In the genomic region with DNA sequence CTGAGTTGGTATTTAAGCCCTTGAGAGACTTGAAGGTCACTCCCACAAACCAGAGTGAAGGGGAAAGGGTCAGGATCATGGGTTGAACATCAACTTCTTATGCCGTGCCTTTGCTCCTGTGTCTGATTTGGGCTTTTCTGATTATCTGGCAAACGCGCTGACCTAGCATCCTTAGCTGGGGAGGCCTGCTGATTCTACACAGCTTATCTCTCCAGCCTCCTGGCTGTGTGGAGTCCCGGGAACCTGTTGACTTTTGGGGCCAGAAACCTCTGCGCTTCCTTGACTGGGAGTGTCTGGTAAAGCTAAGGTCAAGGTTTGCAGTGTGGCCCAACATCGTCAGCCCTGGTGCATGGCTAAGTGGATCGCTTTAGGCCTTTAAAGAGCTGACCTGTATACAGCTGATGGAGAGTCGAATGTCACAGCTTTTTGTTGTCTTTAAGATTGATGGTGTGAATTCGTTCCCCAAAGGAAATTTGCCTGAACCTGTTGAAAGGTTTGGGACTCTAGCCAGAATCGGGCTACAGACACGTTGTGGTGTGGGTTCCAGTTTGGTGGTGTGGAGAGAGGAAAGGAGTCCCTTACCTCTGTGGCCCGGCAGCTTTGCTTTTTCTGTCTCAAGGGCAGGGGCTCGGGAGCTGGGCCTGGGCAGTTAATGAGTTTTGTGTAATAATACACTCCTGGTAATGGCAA, we compare ENCODE assay signal across 10 mouse cellular contexts. TPM values are rescaled to one million over a fixed set of nuclear protein-coding genes. Genes with fewer than 3 reads are reported as not detected.
DNase-seq lines count a peak whose midpoint lies in the region; ATAC-seq and TF ChIP-seq lines count a peak whose summit lies in the region.
"Had no signal": no experiment of that assay in that cellular context is flagged by ENCODE, and none has a peak within 500 bp of the region (broad histone marks: within the 10 kb centered on the region; RNA-seq: fewer than 3 reads in every experiment).

No protein-coding gene starts in this region.

- no peaks in the 10 kb centered on the region for H3K9me3 ChIP-seq in heart, embryonic 10.5 days
- no peaks in the 10 kb centered on the region for H3K9me3 ChIP-seq in hindbrain, embryonic 15.5 days
- no peaks in the 10 kb centered on the region for H3K9me3 ChIP-seq in liver, embryonic 13.5 days (replicated peaks)
- H3K9me3 ChIP-seq: lung, embryonic 15.5 days had no signal

- H3K27ac ChIP-seq in heart, embryonic 10.5 days, result peak overlapping the region; percentile 12; the same call in 1 of the 2 replicates
- H3K27ac ChIP-seq in bone marrow macrophage, adult 2 months (ENCODE audit: insufficient read depth, low read depth, low read length), result peak overlapping the region; percentile 62
- H3K27ac ChIP-seq in hindbrain, embryonic 15.5 days (replicated peaks), result 0 out of 2 replicates have a peak overlapping the region, but pooled peaks have one; percentile 38
- 0 out of 2 replicates have a peak overlapping the region, but pooled peaks have one; percentile 18 for H3K27ac ChIP-seq in liver, embryonic 13.5 days
- H3K27ac ChIP-seq: lung, embryonic 15.5 days had no signal

- WGBS in heart, embryonic 10.5 days, result 29% methylated on average over 13 of the region's 13 CpGs
- WGBS in hindbrain, embryonic 15.5 days, result 46% methylated on average over 13 of the region's 13 CpGs
- WGBS in liver, embryonic 13.5 days (ENCODE audit: insufficient replicate concordance), result 35% methylated on average over 13 of the region's 13 CpGs

- TF ChIP-seq CTCF in bone marrow macrophage, adult 2 months (IDR thresholded peaks at IDR 0.05; ENCODE audit: low read depth, low read length), result no peak

- DNase-seq in heart, embryonic 10.5 days (ENCODE audit: low spot score), result peak; percentile 79
- no peak for DNase-seq in heart, postnatal 4 days
- peak; percentile 57 for DNase-seq in liver, embryonic 13.5 days
- DNase-seq in layer of hippocampus, postnatal 14 days (ENCODE audit: low spot score in 2 of 2), result no peak
- DNase-seq in spleen, adult 18-20 months, result no peak
- no peak for DNase-seq in left cerebral cortex, postnatal 25 days (ENCODE audit: low spot score in 2 of 2)

- H3K4me2 ChIP-seq in hindbrain, embryonic 15.5 days, result peak overlapping the region; percentile 98
- H3K4me2 ChIP-seq in liver, embryonic 13.5 days, result peak overlapping the region; percentile 23; the same call in 1 of the 2 replicates
- H3K4me2 ChIP-seq: lung, embryonic 15.5 days had no signal

- intact Hi-C loops in left cerebral cortex, postnatal 25 days (cut with DNase I), result no loop called here

- H3K4me3 ChIP-seq in heart, embryonic 10.5 days, result no peak overlapping the region
- H3K4me3 ChIP-seq in bone marrow macrophage, adult 2 months (ENCODE audit: insufficient read depth, low read length), result peak overlapping the region; percentile 64
- 0 out of 2 replicates have a peak overlapping the region, but pooled peaks have one; percentile 11 for H3K4me3 ChIP-seq in hindbrain, embryonic 15.5 days
- no peak overlapping the region for H3K4me3 ChIP-seq in liver, embryonic 13.5 days (replicated peaks)
- H3K4me3 ChIP-seq: lung, embryonic 15.5 days had no signal

- no peaks in the 10 kb centered on the region for H3K36me3 ChIP-seq in heart, embryonic 10.5 days
- H3K36me3 ChIP-seq in hindbrain, embryonic 15.5 days, result no peaks in the 10 kb centered on the region
- H3K36me3 ChIP-seq in liver, embryonic 13.5 days, result no peaks in the 10 kb centered on the region
- H3K36me3 ChIP-seq: lung, embryonic 15.5 days had no signal

- H3K4me1 ChIP-seq in heart, embryonic 10.5 days, result peaks cover 58% of the 10 kb centered on the region
- H3K4me1 ChIP-seq in bone marrow macrophage, adult 2 months (ENCODE audit: control insufficient read depth, insufficient read depth, low read length), result peaks cover 48% of the 10 kb centered on the region
- peaks cover 65% of the 10 kb centered on the region for H3K4me1 ChIP-seq in hindbrain, embryonic 15.5 days (replicated peaks)
- peaks cover 69% of the 10 kb centered on the region for H3K4me1 ChIP-seq in liver, embryonic 13.5 days (replicated peaks)

- peak overlapping the region; percentile 13; the same call in 1 of the 2 replicates for H3K9ac ChIP-seq in hindbrain, embryonic 15.5 days
- peak overlapping the region; percentile 45; the same call in 1 of the 2 replicates for H3K9ac ChIP-seq in liver, embryonic 13.5 days
- H3K9ac ChIP-seq: lung, embryonic 15.5 days had no signal

- no peak for TF ChIP-seq POLR2A in bone marrow macrophage, adult 2 months (IDR thresholded peaks at IDR 0.05; ENCODE audit: borderline replicate concordance, low read depth, low read length)

- H3K27me3 ChIP-seq in heart, embryonic 10.5 days (ENCODE audit: insufficient read depth, poor library complexity, severe bottlenecking), result peaks cover 9% of the 10 kb centered on the region; the same call in 1 of the 2 replicates
- H3K27me3 ChIP-seq in hindbrain, embryonic 15.5 days, result no peaks in the 10 kb centered on the region
- H3K27me3 ChIP-seq in liver, embryonic 13.5 days, result peaks cover 4% of the 10 kb centered on the region; the same call in 1 of the 2 replicates
- H3K27me3 ChIP-seq: CH12.LX; lung, embryonic 15.5 days had no signal

- ATAC-seq in hindbrain, embryonic 15.5 days (ENCODE audit: low FRiP score, low read depth), result no peak
- ATAC-seq in liver, embryonic 13.5 days (ENCODE audit: low read depth), result peak; percentile 15

RNA-seq across cellular contexts. Expression of gene Slc43a2, which starts 3.8 kb away (rescaled TPM):
- 5.5 and 6.4 TPM in 2 replicates for polyA plus RNA-seq in heart, embryonic 10.5 days (2016; fragmentation: Nextera tagmentation; extraction: Ambion mirVana)
- 10 to 100 TPM in 1 of 2 experiments, 1 to 10 TPM in 1; 8.9 to 10.5 TPM for total RNA-seq in heart, postnatal 4 days (2021)
- 202 and 231 TPM in 2 replicates for polyA plus RNA-seq in bone marrow macrophage, adult 2 months (2012; ENCODE audit: insufficient read depth, insufficient read length, missing spikeins)
- 15.2 and 17.6 TPM in 2 replicates for polyA plus RNA-seq in hindbrain, embryonic 15.5 days (2015; fragmentation: Nextera tagmentation; extraction: Ambion mirVana)
- 3.7 and 5.9 TPM in 2 replicates for polyA plus RNA-seq in liver, embryonic 13.5 days (2015; fragmentation: Nextera tagmentation; extraction: Ambion mirVana)
- 10 to 100 TPM; 40.5 to 44.7 TPM for total RNA-seq in layer of hippocampus, postnatal 14 days (2021)
- 10 to 100 TPM; 50.3 to 59.4 TPM for total RNA-seq in left cerebral cortex, postnatal 25 days (2021)

RNA-seq across cellular contexts. Expression of gene Scarf1, which starts 21.9 kb away (rescaled TPM):
- 13.6 and 15.8 TPM in 2 replicates for polyA plus RNA-seq in heart, embryonic 10.5 days (2016; fragmentation: Nextera tagmentation; extraction: Ambion mirVana)
- 10 to 100 TPM; 14.5 to 15.0 TPM for total RNA-seq in heart, postnatal 4 days (2021)
- 32.8 and 33.5 TPM in 2 replicates for polyA plus RNA-seq in bone marrow macrophage, adult 2 months (2012; ENCODE audit: insufficient read depth, insufficient read length, missing spikeins)
- 4.0 and 4.5 TPM in 2 replicates for polyA plus RNA-seq in hindbrain, embryonic 15.5 days (2015; fragmentation: Nextera tagmentation; extraction: Ambion mirVana)
- polyA plus RNA-seq in liver, embryonic 13.5 days (2015; fragmentation: Nextera tagmentation; extraction: Ambion mirVana), result 2.6 and 3.0 TPM in 2 replicates
- total RNA-seq in layer of hippocampus, postnatal 14 days (2021), result 1 to 10 TPM; 2.9 to 3.3 TPM
- total RNA-seq in left cerebral cortex, postnatal 25 days (2021), result 1 to 10 TPM; 1.7 to 2.1 TPM

RNA-seq across cellular contexts. Expression of gene Rilp, which starts 25.4 kb away (rescaled TPM):
- polyA plus RNA-seq in heart, embryonic 10.5 days (2016; fragmentation: Nextera tagmentation; extraction: Ambion mirVana), result 0.76 and 0.78 TPM in 2 replicates
- 10 to 100 TPM; 24.5 to 24.7 TPM for total RNA-seq in heart, postnatal 4 days (2021)
- polyA plus RNA-seq in bone marrow macrophage, adult 2 months (2012; ENCODE audit: insufficient read depth, insufficient read length, missing spikeins), result 12.8 and 15.9 TPM in 2 replicates
- 2.7 and 3.1 TPM in 2 replicates for polyA plus RNA-seq in hindbrain, embryonic 15.5 days (2015; fragmentation: Nextera tagmentation; extraction: Ambion mirVana)
- polyA plus RNA-seq in liver, embryonic 13.5 days (2015; fragmentation: Nextera tagmentation; extraction: Ambion mirVana), result 1.4 and 1.6 TPM in 2 replicates
- 1 to 10 TPM; 3.7 to 5.0 TPM for total RNA-seq in layer of hippocampus, postnatal 14 days (2021)
- 1 to 10 TPM; 2.0 to 2.7 TPM for total RNA-seq in left cerebral cortex, postnatal 25 days (2021)

RNA-seq across cellular contexts. Expression of gene Prpf8, which starts 48.6 kb away (rescaled TPM):
- polyA plus RNA-seq in heart, embryonic 10.5 days (2016; fragmentation: Nextera tagmentation; extraction: Ambion mirVana), result 49.2 and 53.7 TPM in 2 replicates
- 100 to 1,000 TPM; 113 to 115 TPM for total RNA-seq in heart, postnatal 4 days (2021)
- 51.0 and 65.7 TPM in 2 replicates for polyA plus RNA-seq in bone marrow macrophage, adult 2 months (2012; ENCODE audit: insufficient read depth, insufficient read length, missing spikeins)
- 51.2 and 54.6 TPM in 2 replicates for polyA plus RNA-seq in hindbrain, embryonic 15.5 days (2015; fragmentation: Nextera tagmentation; extraction: Ambion mirVana)
- 28.2 and 31.5 TPM in 2 replicates for polyA plus RNA-seq in liver, embryonic 13.5 days (2015; fragmentation: Nextera tagmentation; extraction: Ambion mirVana)
- 100 to 1,000 TPM; 111 to 113 TPM for total RNA-seq in layer of hippocampus, postnatal 14 days (2021)
- 100 to 1,000 TPM; 120 to 127 TPM for total RNA-seq in left cerebral cortex, postnatal 25 days (2021)

RNA-seq across cellular contexts. Expression of gene Pitpna, which starts 52.6 kb away (rescaled TPM):
- 56.1 and 80.1 TPM in 2 replicates for polyA plus RNA-seq in heart, embryonic 10.5 days (2016; fragmentation: Nextera tagmentation; extraction: Ambion mirVana)
- total RNA-seq in heart, postnatal 4 days (2021), result 100 to 1,000 TPM; 150 to 155 TPM
- polyA plus RNA-seq in bone marrow macrophage, adult 2 months (2012; ENCODE audit: insufficient read depth, insufficient read length, missing spikeins), result 512 TPM in 2 replicates
- polyA plus RNA-seq in hindbrain, embryonic 15.5 days (2015; fragmentation: Nextera tagmentation; extraction: Ambion mirVana), result 120 and 124 TPM in 2 replicates
- 33.2 and 38.3 TPM in 2 replicates for polyA plus RNA-seq in liver, embryonic 13.5 days (2015; fragmentation: Nextera tagmentation; extraction: Ambion mirVana)
- total RNA-seq in layer of hippocampus, postnatal 14 days (2021), result 100 to 1,000 TPM; 312 to 321 TPM
- 100 to 1,000 TPM; 330 to 346 TPM for total RNA-seq in left cerebral cortex, postnatal 25 days (2021)

Comparison
In these comparisons a context has a peak if more than half of its experiments do, and no peak if none do; other contexts are left out.
1. DNase-seq: peak in heart, embryonic 10.5 days (single experiment) and liver, embryonic 13.5 days (single experiment); none in heart, postnatal 4 days (single experiment), layer of hippocampus, postnatal 14 days (0 of 2), spleen, adult 18-20 months (0 of 2) and left cerebral cortex, postnatal 25 days (0 of 2).
2. H3K27ac ChIP-seq: peak in every context shown above with its lines; median percentile 62 in bone marrow macrophage, adult 2 months; 38 in hindbrain, embryonic 15.5 days; 18 in liver, embryonic 13.5 days; 12 in heart, embryonic 10.5 days.
3. H3K4me3 ChIP-seq: peak in bone marrow macrophage, adult 2 months (single experiment) and hindbrain, embryonic 15.5 days (single experiment); none in heart, embryonic 10.5 days (single experiment) and liver, embryonic 13.5 days (single experiment).
4. RNA of gene Slc43a2, which starts 3.8 kb away (polyA plus RNA-seq): 202 to 231 TPM in bone marrow macrophage, adult 2 months; 15.2 to 17.6 TPM in hindbrain, embryonic 15.5 days, 5.5 to 6.4 TPM in heart, embryonic 10.5 days and 3.7 to 5.9 TPM in liver, embryonic 13.5 days; every median in the first group is over 10 times any median in the second.